Mouse (Mus musculus) left cerebral cortex, postnatal 4 days (tissue): ENCODE measurements around the gene Ffar1. TPM values are rescaled to one million over a fixed set of nuclear protein-coding genes. Genes with fewer than 3 reads are reported as not detected.

Experiments
- DNase-seq: peaks from one replicate; pipeline ENCODE4 v3.0.0-alpha.2; 2022
- intact Hi-C: fragments of 180-260 bp; cut with DNase I; formaldehyde crosslinking; loops from one replicate; pipeline ENCODE4 v1.15.1; 2025
- total RNA-seq, 2 experiments: library from RNA; stranded (reverse); gene quantifications; 2 replicates each; pipeline ENCODE4 v1.2.3; 2021

The Ffar1 gene
- not detected for total RNA-seq

GRCm38 (mm10) chr7:30861464-30861863 lies at the start of gene Ffar1:
Gene Ffar1, minus strand, starts transcription at chr7:30861564.
- intact Hi-C loops: no loop called here
- no peak for DNase-seq

GRCm38 (mm10) chr7:30909773-30910172 lies 48.4 kb upstream of the Ffar1 start:
- intact Hi-C loops: no loop called here
- DNase-seq: no peak

- DNase-seq: no peak
- intact Hi-C loops: no loop called here
Observed at GRCm38 (mm10) chr7:30908992-30909431, 47.6 kb upstream of the Ffar1 start.

GRCm38 (mm10) chr7:30908277-30908991 lies 47.1 kb upstream of the Ffar1 start:
- DNase-seq: no peak
- intact Hi-C loops: no loop called here

GRCm38 (mm10) chr7:30904042-30904441 lies 42.7 kb upstream of the Ffar1 start:
- no peak for DNase-seq

GRCm38 (mm10) chr7:30895217-30895616 lies 33.9 kb upstream of the Ffar1 start:
- DNase-seq: no peak

More at GRCm38 (mm10) chr7:30904042-30904441, 42.7 kb upstream of the Ffar1 start:
- intact Hi-C loops: no loop called here

GRCm38 (mm10) chr7:30892515-30892914 lies 31.2 kb upstream of the Ffar1 start:
- intact Hi-C loops: no loop called here
- no peak for DNase-seq

More at GRCm38 (mm10) chr7:30895217-30895616, 33.9 kb upstream of the Ffar1 start:
- intact Hi-C loops: no loop called here

- no peak for DNase-seq
- intact Hi-C loops: no loop called here
Observed at GRCm38 (mm10) chr7:30891746-30892145, 30.4 kb upstream of the Ffar1 start.

- intact Hi-C loops: no loop called here
- no peak for DNase-seq
Observed at GRCm38 (mm10) chr7:30890681-30891080, 29.3 kb upstream of the Ffar1 start.

- intact Hi-C loops: no loop called here
Observed at GRCm38 (mm10) chr7:30888786-30889185, 27.4 kb upstream of the Ffar1 start.

GRCm38 (mm10) chr7:30887568-30888188 lies 26.3 kb upstream of the Ffar1 start:
- intact Hi-C loops: no loop called here
- DNase-seq: peak; percentile 30

More at GRCm38 (mm10) chr7:30888786-30889185, 27.4 kb upstream of the Ffar1 start:
- no peak for DNase-seq

- intact Hi-C loops: no loop called here
Observed at GRCm38 (mm10) chr7:30886852-30887251, 25.5 kb upstream of the Ffar1 start.

GRCm38 (mm10) chr7:30884047-30884446 lies 22.7 kb upstream of the Ffar1 start:
- no peak for DNase-seq
- intact Hi-C loops: no loop called here

More at GRCm38 (mm10) chr7:30886852-30887251, 25.5 kb upstream of the Ffar1 start:
- no peak for DNase-seq

- intact Hi-C loops: no loop called here
- no peak for DNase-seq
Observed at GRCm38 (mm10) chr7:30881367-30881766, 20.0 kb upstream of the Ffar1 start.

- intact Hi-C loops: no loop called here
- no peak for DNase-seq
Observed at GRCm38 (mm10) chr7:30880176-30880575, 18.8 kb upstream of the Ffar1 start, which contains the start of gene Cd22. Gene Cd22, minus strand, starts transcription at chr7:30880342.

GRCm38 (mm10) chr7:30878950-30879349 lies 17.6 kb upstream of the Ffar1 start:
- intact Hi-C loops: no loop called here
- DNase-seq: no peak

GRCm38 (mm10) chr7:30873083-30873482 lies 11.7 kb upstream of the Ffar1 start:
- intact Hi-C loops: no loop called here
- DNase-seq: peak; percentile 79

GRCm38 (mm10) chr7:30863386-30863785 lies 2.0 kb upstream of the Ffar1 start:
- intact Hi-C loops: no loop called here
- no peak for DNase-seq

GRCm38 (mm10) chr7:30859635-30860402 lies 1.5 kb downstream of the Ffar1 start:
- peak; percentile 67 for DNase-seq
- intact Hi-C loops: no loop called here

- intact Hi-C loops: no loop called here
- peak; percentile 85 for DNase-seq
Observed at GRCm38 (mm10) chr7:30859290-30859634, 2.1 kb downstream of the Ffar1 start.

- no peak for DNase-seq
- intact Hi-C loops: no loop called here
Observed at GRCm38 (mm10) chr7:30857746-30858145, 3.6 kb downstream of the Ffar1 start.
